Mouse (Mus musculus) gastrocnemius, postnatal 10 days (tissue): Measurements from ENCODE around the gene AI467606. TPM values are rescaled to one million over a fixed set of nuclear protein-coding genes. Genes with fewer than 3 reads are reported as not detected.
"Not testable (repeated sequence)": the region's sequence is repeated elsewhere in the genome, so short reads cannot be mapped to it uniquely, and the experiment has no call there.

Experiments
- DNase-seq: peaks from one replicate; pipeline ENCODE4 v3.0.0; 2021; ENCODE audit warnings: mixed read lengths
- long read RNA-seq, 2 experiments: library from polyadenylated mRNA; stranded (forward); transcript quantifications; one replicate each; pipeline ENCODE4 v2.0.0; 2021
- total RNA-seq, 2 experiments: library from RNA; stranded (reverse); gene quantifications; 2 replicates each; pipeline ENCODE4 v1.2.3; 2021

AI467606 gene
- total RNA-seq, result 1 to 10 TPM in 1 of 2 experiments, under 1 TPM in 1; 0.59 to 2.1 TPM
- long read RNA-seq, experiment 1, partial matches to known transcripts, result 0 of 5 reads
- long read RNA-seq, experiment 1, other reads (novel, unspliced or antisense), result 2 of 5 reads
- long read RNA-seq, experiment 2, partial matches to known transcripts, result 0 of 1 reads
- long read RNA-seq, experiment 2, other reads (novel, unspliced or antisense), result 0 of 1 reads

GRCm38 (mm10) chr7:127091114-127091896 is at the start of gene AI467606:
AI467606 (plus strand) TSS chr7:127091359.
- no peak for DNase-seq

DNA sequence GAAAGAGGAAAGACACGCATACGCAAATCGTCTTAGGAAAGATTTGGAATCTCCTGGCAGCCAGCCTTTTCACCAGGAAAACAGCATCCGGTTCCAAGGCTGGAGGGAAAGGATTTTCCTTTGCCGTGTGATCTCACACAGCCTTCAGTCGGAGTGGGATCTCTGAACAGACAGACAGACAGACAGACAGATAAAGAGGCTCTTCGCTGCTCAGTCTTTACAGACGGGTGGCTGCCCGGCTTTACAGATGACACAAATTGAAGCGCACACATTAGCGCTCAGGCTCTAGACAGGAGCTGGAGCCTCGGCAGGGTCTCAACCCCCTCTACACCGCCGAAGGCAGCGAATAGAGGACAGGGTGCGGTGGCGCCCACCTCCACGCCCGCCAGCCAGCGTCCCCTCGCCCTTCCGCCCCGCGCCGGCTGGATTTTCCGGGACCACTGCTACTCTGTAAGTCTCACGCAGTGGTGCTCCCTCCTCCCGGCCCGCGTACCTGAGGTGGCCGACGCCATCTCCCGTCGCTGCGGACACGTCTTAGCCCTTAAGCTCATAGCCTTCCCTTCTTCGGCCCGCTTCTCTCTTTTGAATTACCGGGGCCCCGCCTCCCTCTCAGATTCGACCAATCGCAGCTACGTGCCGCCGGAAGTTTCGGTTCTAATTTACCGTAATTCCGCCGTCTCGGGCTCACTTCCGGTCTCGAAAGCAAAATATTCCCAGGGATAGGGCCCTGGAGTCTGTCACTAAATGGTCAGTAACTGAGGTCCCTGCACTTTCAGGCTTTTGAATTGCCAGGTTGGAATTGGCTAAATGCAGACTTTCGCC is 49.1 kb upstream of the AI467606 start, which contains the start of gene Kif22:
TSS of gene Kif22 (minus strand) at position 621 of the 822 bp plus-strand sequence.
- DNase-seq, result peak; percentile 86

DNA sequence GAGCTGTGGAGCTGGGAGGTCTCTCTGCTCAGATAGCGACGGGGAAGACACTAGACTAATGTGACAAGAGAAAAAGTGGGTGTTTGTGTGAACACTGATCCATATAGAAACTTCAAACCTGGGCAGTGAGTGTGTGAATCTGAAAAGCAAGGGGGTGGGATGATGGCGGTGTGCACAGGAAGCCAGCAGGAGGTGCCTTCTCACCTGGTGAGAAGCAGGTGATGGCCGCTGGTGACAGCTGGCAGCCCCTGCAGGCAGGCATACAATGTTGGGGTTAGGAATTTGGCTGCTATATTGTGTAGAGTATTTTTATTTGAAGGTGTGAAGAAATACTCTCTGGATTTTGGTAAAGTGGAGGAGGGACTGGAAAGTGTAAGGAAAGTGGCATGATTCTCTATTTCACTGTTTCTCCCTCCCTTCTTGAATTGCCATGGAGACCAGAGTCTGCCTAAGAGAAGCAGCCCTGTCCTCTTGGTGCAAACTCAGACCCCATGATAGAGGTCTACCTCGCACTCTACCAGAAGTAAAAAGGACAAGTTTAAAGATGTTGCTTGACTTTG is 36.1 kb upstream of the AI467606 start:
- no peak for DNase-seq

DNA sequence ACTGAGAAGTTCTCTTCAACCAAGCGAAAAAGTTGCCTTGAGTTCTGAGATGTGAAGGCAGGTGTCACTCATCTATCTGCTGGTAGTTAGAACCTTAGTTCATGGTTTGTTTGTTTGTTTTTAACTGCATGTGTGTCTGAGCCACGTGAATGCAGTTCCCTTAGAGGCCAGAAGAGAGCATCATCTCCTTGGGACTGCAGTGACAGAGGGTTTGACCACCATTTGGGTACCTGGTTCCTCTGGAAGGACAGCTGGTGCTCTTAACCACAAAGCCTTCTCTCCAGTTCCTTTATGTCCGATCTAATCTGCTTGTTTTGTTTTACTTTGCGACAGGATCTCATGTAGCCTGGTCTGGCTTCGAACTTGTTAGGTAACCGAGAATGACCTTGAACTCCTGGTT is 25.6 kb upstream of the AI467606 start:
- DNase-seq, result no peak

GRCm38 (mm10) chr7:127066317-127066716 is 24.8 kb upstream of the AI467606 start:
- no peak for DNase-seq

GRCm38 (mm10) chr7:127070871-127071413 is 20.2 kb upstream of the AI467606 start:
- DNase-seq, result no peak

DNA sequence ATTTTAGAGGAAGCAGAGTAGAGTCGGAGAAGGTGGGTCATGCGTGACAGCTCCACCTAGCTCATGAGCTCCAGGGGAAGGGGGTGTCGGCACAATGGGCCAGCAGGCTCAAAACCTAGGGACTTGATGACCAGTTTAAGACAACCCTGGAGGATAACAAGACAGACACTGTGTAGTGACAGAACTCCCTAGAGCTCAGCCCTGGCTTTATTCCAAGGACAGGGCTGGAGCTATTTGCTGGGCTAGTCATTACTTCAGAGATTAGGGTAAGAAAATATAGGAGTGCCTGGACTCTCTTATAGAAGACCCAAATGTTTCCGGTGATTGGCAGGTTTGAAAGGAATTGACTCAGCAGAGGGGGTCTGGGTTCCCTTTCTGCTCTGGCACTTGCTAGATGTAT is 17.9 kb upstream of the AI467606 start:
- DNase-seq, result no peak

DNA sequence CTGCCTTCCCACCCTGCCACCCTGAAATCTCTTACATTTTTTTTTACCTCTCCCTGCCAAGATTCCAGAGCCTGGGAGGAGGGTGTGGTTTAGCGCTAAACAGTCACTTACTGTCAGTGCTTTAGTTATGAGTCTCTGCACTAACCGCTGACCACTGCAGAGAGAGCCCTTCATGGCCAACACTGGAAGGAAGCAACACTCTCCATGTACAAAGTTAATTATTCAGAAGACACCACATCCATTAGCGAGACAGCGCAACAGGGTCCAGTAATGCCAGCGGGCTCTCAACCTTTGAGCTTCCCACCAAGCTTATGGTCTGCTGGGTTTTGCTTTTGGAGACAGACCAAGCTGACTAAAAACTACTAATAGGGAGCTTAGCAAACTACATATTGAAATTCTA is 15.0 kb upstream of the AI467606 start:
- DNase-seq, result no peak

- no peak for DNase-seq
Observed at GRCm38 (mm10) chr7:127077692-127078091, 13.5 kb upstream of the AI467606 start.

DNA sequence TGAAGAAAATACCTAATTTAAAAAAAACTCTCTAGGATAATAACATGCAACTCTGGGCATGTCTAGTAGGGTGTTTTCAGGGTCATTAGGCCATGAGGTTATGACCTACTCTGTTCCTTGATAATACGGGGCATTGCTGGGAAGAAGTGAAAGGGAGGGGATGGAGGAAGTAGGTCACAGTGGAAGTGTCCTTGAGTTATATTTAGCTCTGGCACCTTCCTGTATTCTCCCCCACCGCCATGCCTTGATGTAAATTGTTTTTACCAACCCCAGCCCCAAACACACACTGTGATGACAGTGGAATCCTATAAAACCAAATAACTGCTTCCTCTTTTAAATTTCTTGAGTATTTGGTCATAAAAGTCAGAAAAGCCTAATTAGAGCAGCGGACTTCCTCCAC is 11.1 kb upstream of the AI467606 start:
- no peak for DNase-seq

GRCm38 (mm10) chr7:127082271-127082670 is 8.9 kb upstream of the AI467606 start:
- DNase-seq, result no peak

DNA sequence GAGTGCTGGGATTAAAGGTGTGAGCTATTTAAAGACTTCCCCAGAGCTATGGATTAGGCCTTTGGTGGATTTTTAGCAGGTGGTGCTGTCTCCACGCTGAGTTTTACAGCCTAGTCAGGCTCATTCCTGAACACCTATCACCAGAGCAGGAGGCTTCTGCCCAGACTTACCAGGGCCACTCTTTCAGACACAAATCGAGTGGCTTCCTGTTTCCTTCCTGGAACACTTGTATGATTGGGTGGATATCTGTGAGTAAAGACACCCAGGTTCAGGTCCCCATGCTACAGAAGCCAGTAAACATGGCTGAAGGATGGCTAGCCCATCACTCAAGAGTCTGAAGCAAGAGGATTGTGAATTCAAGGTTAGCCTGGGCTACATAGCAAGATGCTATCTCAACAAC is 8.2 kb upstream of the AI467606 start:
- DNase-seq, result no peak

GRCm38 (mm10) chr7:127083689-127084088 is 7.5 kb upstream of the AI467606 start:
- no peak for DNase-seq

- no peak for DNase-seq
Observed at GRCm38 (mm10) chr7:127084794-127085193, 6.4 kb upstream of the AI467606 start.

- DNase-seq, result not testable (repeated sequence)
Observed at GRCm38 (mm10) chr7:127085751-127086150, 5.4 kb upstream of the AI467606 start.

GRCm38 (mm10) chr7:127087278-127088010 is 3.7 kb upstream of the AI467606 start, which contains the start of gene Zg16:
Zg16 (minus strand) TSS chr7:127087328.
- DNase-seq, result not testable (repeated sequence)

GRCm38 (mm10) chr7:127088083-127088482 is 3.1 kb upstream of the AI467606 start:
- no peak for DNase-seq

- no peak for DNase-seq
Observed at GRCm38 (mm10) chr7:127088901-127089845, 2.0 kb upstream of the AI467606 start.

GRCm38 (mm10) chr7:127090154-127091113 is 725 bp upstream of the AI467606 start:
- DNase-seq, result no peak
